Mouse (Mus musculus) C2C12 (cell line): ENCODE data around the gene Lpcat3.

ENCODE experiments used
- CEBPB ChIP-seq: IDR thresholded peaks from one replicate; pipeline ENCODE4 v1.6.1; 2011; ENCODE audit warnings: low read depth, mild to moderate bottlenecking, control low read depth, moderate library complexity
- CTCF ChIP-seq: IDR thresholded peaks from one replicate; pipeline ENCODE4 v1.5.1; 2011; ENCODE audit not compliant: control insufficient read depth, insufficient read depth, insufficient read length
- MAX ChIP-seq: IDR thresholded peaks from one replicate; pipeline ENCODE4 v1.6.1; 2011; ENCODE audit warnings: mild to moderate bottlenecking, control low read depth
- MYOD1 ChIP-seq: IDR thresholded peaks from one replicate; pipeline ENCODE4 v1.6.1; 2011; ENCODE audit warnings: low read depth; ENCODE audit not compliant: control insufficient read depth, insufficient read length
- MYOG ChIP-seq: IDR thresholded peaks from one replicate; pipeline ENCODE4 v1.6.1; 2011; ENCODE audit not compliant: control insufficient read depth, insufficient read length; ENCODE audit errors: extremely low read depth
- USF1 ChIP-seq: IDR thresholded peaks from one replicate; pipeline ENCODE4 v1.6.1; 2011; ENCODE audit warnings: low read depth, mild to moderate bottlenecking, control low read depth, moderate library complexity

GRCm38 (mm10) chr6:124646394-124646793 lies 16.4 kb upstream of the Lpcat3 start:
- no peak for TF ChIP-seq CTCF
- TF ChIP-seq MAX, result no peak
- no peak for TF ChIP-seq MYOG
- TF ChIP-seq USF1, result no peak
- TF ChIP-seq CEBPB, result no peak
- TF ChIP-seq MYOD1, result no peak
